Mouse (Mus musculus) intestine, embryonic 15.5 days (tissue): ENCODE results near the gene Vegfa. TPM values are rescaled to one million over a fixed set of nuclear protein-coding genes. Genes with fewer than 3 reads are reported as not detected.
A peak's percentile ranks its signal among the peaks of the same experiment; 100 is the strongest.
"Not testable (repeated sequence)": the region's sequence is repeated elsewhere in the genome, so short reads cannot be mapped to it uniquely, and the experiment has no call there.

ENCODE experiments used
- ATAC-seq: fragments of 200-750 bp; cut with Nextera tagmentation; 2 replicates; pipeline ENCODE4 v1.8.0; 2017; ENCODE audit warnings: moderate TSS enrichment, moderate library complexity
- H3K27ac ChIP-seq: fragments of 300-500 bp; sonication (generic); 2 replicates; pipeline ENCODE4 v1.5.1; 2015; ENCODE audit warnings: mild to moderate bottlenecking, inconsistent platforms
- H3K27me3 ChIP-seq: fragments of 300-500 bp; sonication (generic); replicated peaks from 2 replicates; pipeline ENCODE4 v1.6.1; 2015; ENCODE audit warnings: inconsistent platforms
- H3K36me3 ChIP-seq: fragments of 300-500 bp; sonication (generic); 2 replicates; pipeline ENCODE4 v1.6.1; 2015; ENCODE audit warnings: inconsistent platforms
- H3K4me1 ChIP-seq: fragments of 300-500 bp; sonication (generic); replicated peaks from 2 replicates; pipeline ENCODE4 v1.6.1; 2015; ENCODE audit warnings: inconsistent platforms
- H3K4me2 ChIP-seq: fragments of 300-500 bp; sonication (generic); replicated peaks from 2 replicates; pipeline ENCODE4 v1.6.1; 2015; ENCODE audit warnings: mild to moderate bottlenecking, inconsistent platforms
- H3K4me3 ChIP-seq: fragments of 300-500 bp; sonication (generic); replicated peaks from 2 replicates; pipeline ENCODE4 v1.5.1; 2015; ENCODE audit warnings: inconsistent platforms
- H3K9ac ChIP-seq: fragments of 300-500 bp; sonication (generic); 2 replicates; pipeline ENCODE4 v1.6.1; 2015; ENCODE audit warnings: inconsistent platforms
- H3K9me3 ChIP-seq: fragments of 300-500 bp; sonication (generic); 2 replicates; pipeline ENCODE4 v1.6.1; 2016; ENCODE audit warnings: inconsistent platforms
- WGBS: fragments of 180-500 bp; shearing (Covaris S2); methylation state at CpG from one replicate; pipeline ENCODE4 v1.1.7; 2015; 5-methylcytosine and 5-hydroxymethylcytosine counted together
- polyA plus RNA-seq: library from polyadenylated mRNA; unstranded; fragments of >200 nt; fragmentation: Nextera tagmentation; extraction: Ambion mirVana; gene quantifications from 2 replicates; pipeline ENCODE4 v1.2.1, GENCODE M21; 2015

The Vegfa gene
- polyA plus RNA-seq, 1 experiment from 2014 or later, result 3.6 TPM

DNA sequence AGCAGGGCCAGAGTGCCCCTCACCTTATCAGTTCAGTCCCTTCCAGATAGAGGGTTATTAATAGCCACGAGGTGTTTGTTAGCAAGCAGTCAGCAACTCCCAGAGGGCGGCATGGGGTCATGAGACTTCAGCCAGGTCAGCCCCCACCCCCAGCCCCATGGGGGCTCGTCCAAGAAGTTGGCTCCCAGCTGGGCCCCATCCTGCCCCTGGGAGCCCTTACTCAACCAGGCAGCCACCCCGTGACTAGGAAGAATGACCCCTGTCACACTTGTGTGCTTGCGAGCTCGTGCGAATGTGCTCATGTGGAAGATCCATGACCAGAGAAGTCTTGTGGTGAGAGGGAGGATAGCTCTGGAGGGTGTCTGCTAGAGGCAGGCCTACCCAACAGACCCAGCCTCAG lies 23.0 kb downstream of the Vegfa start:
- Histone ChIP-seq H3K9me3 (no peaks in the 10 kb centered on the region), H3K4me2 (no peak overlapping the region), H3K36me3 (no peaks in the 10 kb centered on the region), H3K4me1 (0 out of 2 replicates have a peak, but pooled peaks cover 3% of the 10 kb centered on the region), H3K27ac (no peak overlapping the region), H3K4me3 (no peak overlapping the region), H3K9ac (no peak overlapping the region), H3K27me3 (no peaks in the 10 kb centered on the region)
- no peak for ATAC-seq
- 47% methylated on average over 7 of the region's 7 CpGs for WGBS

DNA sequence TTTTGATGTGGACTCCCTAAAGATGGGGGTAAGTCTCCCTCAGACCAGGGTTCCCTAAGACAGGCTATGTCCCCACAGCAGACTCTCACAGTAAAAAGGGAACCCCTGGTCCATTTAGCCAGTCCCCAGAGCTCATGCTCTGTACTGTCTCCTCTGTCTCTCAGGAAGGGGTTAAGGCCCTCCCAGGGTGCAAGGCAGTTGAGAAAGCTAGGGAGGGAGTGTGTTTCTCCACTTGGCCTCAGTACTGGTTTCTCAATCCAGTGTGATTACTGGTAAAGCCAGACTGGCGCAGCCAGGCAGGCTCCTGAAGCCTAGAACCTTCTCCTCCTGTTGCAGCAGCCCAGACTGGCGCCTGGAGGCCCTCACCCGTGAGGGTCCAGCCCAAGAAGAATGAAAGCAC lies 26.7 kb downstream of the Vegfa start:
- Histone ChIP-seq H3K9ac (no peak overlapping the region), H3K4me1 (0 out of 2 replicates have a peak, but pooled peaks cover 4% of the 10 kb centered on the region), H3K27ac (no peak overlapping the region), H3K4me2 (no peak overlapping the region), H3K27me3 (no peaks in the 10 kb centered on the region), H3K36me3 (no peaks in the 10 kb centered on the region), H3K4me3 (no peak overlapping the region), H3K9me3 (no peaks in the 10 kb centered on the region)
- no peak for ATAC-seq
- WGBS, result 70% methylated on average over 3 of the region's 3 CpGs

DNA sequence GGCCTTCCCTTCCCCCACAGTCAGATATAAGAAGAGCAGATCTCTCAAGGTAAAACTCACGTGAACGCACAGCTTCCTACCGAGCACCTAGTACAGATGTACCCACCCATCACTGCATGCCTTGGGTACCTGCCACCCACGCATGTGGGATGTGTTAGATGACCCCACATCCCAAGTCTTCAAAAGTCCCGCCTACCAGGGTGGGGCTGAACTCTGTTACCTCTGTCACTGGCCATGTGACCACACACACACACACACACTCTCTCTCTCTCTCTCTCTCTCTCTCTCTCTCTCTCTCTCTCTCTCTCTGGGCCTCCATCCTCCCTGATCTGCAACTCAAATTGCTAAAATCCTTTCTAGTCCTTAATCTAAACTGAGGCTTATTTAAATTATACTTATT lies 27.7 kb downstream of the Vegfa start:
- no peak overlapping the region for H3K4me3 ChIP-seq
- no peak overlapping the region for H3K9ac ChIP-seq
- H3K4me2 ChIP-seq, result no peak overlapping the region
- WGBS, result 59% methylated on average over 5 of the region's 5 CpGs
- H3K9me3 ChIP-seq, result no peaks in the 10 kb centered on the region
- H3K27me3 ChIP-seq, result no peaks in the 10 kb centered on the region
- H3K36me3 ChIP-seq, result no peaks in the 10 kb centered on the region
- H3K27ac ChIP-seq, result 0 out of 2 replicates have a peak overlapping the region, but pooled peaks have one; percentile 1
- H3K4me1 ChIP-seq, result 0 out of 2 replicates have a peak, but pooled peaks cover 4% of the 10 kb centered on the region
- peak; percentile 71 for ATAC-seq

DNA sequence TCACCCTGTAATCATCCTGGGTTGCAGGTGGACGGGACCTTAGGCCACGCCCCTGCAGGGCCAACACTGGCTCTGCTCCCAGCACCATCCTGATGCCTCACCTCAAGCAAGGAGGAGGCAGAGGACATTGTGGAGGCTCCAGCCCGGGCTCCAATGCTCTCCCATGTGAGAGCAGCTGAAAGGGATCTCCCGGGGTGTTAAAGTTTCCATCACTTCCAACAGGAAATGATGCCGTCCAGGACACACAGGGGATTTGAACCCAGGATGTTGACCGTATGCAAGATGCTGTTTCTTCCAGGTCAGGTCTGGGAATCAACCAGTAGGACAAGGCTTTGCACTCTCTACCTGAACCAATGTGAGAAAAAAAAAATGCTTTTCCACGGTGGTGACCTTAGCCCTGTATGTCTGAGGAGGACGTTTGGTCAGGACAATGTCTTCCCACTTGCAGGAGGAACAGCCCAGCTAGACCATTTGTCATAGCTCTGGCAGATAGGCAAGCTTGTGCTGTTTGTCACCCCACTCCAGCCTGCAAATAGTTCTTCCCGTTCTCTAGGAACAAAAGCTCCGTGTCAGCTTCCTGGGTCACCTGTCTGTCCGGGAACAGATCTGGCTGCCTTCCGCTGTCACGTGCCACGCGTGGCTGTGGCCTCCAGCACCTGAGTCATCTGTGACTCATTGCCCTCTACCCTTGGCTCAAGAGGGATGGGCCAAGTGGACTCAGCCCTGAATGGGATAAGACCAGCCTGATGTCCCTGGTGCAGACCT lies 28.3 kb downstream of the Vegfa start:
- 0 out of 2 replicates have a peak overlapping the region, but pooled peaks have one; percentile 1 for H3K27ac ChIP-seq
- peak; percentile 79 for ATAC-seq
- no peak overlapping the region for H3K4me3 ChIP-seq
- H3K4me1 ChIP-seq, result peaks cover 4% of the 10 kb centered on the region; the same call in 1 of the 2 replicates
- no peaks in the 10 kb centered on the region for H3K9me3 ChIP-seq
- H3K4me2 ChIP-seq, result no peak overlapping the region
- WGBS, result 60% methylated on average over 15 of the region's 15 CpGs
- H3K27me3 ChIP-seq, result no peaks in the 10 kb centered on the region
- H3K36me3 ChIP-seq, result no peaks in the 10 kb centered on the region
- no peak overlapping the region for H3K9ac ChIP-seq

DNA sequence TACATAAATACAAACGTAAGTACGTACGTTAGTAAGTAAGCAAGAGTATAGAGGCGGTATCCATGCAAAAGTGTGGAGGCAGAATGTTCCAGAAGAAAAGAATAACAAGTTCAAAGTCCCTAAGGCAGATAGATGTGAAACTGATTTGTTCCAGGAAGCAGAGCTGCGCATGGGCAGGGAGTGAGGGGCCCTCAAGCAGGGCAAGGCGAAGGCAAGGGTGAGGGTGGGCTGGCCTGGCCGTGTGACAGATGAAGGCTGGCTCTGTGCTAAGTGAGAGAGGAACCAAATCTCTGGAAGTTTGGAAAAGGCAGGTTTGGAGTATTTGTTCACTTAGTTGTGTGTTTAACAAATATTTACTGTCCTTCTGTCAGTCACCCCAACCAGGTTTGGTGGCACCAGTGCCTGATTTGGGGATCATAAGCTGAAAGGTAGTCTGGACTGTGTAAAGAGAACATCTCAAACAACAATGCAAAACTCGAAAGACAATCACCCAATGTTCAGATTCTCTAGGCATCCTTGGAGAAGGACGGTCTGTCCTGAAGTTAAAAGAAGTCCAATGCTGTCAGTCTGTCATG lies 32.7 kb downstream of the Vegfa start:
- Histone ChIP-seq H3K4me1 (peaks cover 21% of the 10 kb centered on the region), H3K9ac (no peak overlapping the region), H3K36me3 (no peaks in the 10 kb centered on the region), H3K4me2 (no peak overlapping the region), H3K27ac (no peak overlapping the region), H3K4me3 (no peak overlapping the region), H3K9me3 (no peaks in the 10 kb centered on the region), H3K27me3 (no peaks in the 10 kb centered on the region)
- 70% methylated on average over 9 of the region's 9 CpGs for WGBS
- ATAC-seq, result no peak

DNA sequence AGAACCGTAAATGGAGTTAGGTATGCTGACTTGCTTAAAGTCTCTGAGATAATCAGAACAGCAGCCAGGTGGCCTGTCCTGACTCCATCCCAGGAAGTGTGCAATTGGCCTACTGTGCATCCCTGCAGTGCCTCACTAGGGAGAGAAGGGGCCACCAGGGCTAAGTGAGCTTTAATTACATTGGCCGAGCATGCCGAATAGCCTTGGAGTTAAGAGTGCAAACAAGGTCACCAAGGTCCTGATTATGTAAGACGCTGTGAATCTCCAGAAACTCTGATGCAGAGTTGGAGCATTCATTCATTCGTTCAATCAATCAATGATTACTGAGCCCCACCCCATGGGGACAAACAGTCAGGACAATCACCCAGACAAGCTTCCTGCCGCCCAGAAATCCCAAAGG lies 33.8 kb downstream of the Vegfa start:
- no peaks in the 10 kb centered on the region for H3K9me3 ChIP-seq
- no peak overlapping the region for H3K4me3 ChIP-seq
- H3K27ac ChIP-seq, result no peak overlapping the region
- H3K36me3 ChIP-seq, result no peaks in the 10 kb centered on the region
- no peak overlapping the region for H3K4me2 ChIP-seq
- H3K4me1 ChIP-seq, result peaks cover 23% of the 10 kb centered on the region
- WGBS, result 20% methylated on average over 6 of the region's 6 CpGs
- H3K27me3 ChIP-seq, result no peaks in the 10 kb centered on the region
- ATAC-seq, result no peak
- H3K9ac ChIP-seq, result no peak overlapping the region

DNA sequence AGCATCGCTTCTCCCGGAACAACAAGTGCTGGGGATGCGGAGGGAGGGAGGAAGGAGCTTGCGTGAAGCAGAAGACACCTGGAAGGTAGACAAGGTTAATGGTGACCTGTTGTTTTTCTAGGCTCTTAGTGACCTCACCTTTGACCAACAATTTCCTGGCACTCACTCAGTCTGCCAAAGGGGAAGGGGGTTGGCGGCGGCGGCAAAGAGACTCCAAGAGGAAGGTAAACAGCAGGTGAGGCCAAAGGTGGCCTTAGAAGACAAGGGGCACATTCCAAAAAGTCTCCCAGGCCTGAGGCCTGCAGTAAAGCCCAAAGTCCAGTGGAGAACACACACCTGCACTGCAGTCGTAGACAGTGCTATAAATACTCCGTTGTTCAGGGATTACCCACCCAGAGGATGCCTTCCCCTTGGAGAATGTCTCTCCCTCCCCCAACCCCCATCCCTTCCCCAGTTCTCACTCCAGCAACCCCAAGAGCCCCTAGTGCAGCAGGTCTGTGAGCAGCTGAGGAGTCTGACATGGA lies 35.2 kb downstream of the Vegfa start:
- H3K4me3 ChIP-seq, result no peak overlapping the region
- H3K27ac ChIP-seq, result 0 out of 2 replicates have a peak overlapping the region, but pooled peaks have one; percentile 40
- no peaks in the 10 kb centered on the region for H3K9me3 ChIP-seq
- ATAC-seq, result peak; percentile 75
- H3K4me1 ChIP-seq, result peaks cover 23% of the 10 kb centered on the region
- 57% methylated on average over 9 of the region's 9 CpGs for WGBS
- H3K36me3 ChIP-seq, result no peaks in the 10 kb centered on the region
- no peaks in the 10 kb centered on the region for H3K27me3 ChIP-seq
- no peak overlapping the region for H3K4me2 ChIP-seq
- no peak overlapping the region for H3K9ac ChIP-seq

DNA sequence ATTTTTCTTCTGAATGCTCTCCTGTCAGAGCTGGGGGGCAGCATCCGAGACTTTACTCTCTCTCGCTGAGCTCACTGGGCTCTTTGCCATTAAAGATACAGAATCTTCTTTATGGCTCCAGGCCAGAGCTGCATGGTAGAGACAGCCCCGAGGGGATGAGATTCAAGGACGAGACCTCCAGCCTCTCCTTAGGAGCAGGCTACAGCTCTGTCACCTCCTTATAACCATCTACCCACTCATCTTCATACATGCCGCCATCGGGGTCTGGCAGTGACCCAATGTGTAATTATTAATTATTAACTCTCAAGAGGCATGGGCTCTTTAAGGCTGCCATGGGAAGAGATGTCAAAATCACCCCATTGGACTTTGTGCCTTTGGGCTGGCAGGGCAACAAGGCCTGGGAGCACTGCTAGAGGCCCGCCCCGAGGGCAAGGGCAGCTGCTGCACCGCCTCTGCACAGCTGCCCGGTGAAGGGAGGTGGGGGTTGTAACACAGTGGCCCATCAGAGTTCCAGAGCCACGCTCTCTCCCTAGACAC lies 37.8 kb downstream of the Vegfa start:
- H3K27ac ChIP-seq, result 0 out of 2 replicates have a peak overlapping the region, but pooled peaks have one; percentile 28
- ATAC-seq, result peak; percentile 87
- 0 out of 2 replicates have a peak overlapping the region, but pooled peaks have one; percentile 8 for H3K9ac ChIP-seq
- H3K4me2 ChIP-seq, result peak overlapping the region; percentile 36
- H3K9me3 ChIP-seq, result no peaks in the 10 kb centered on the region
- WGBS, result 31% methylated on average over 11 of the region's 11 CpGs
- H3K4me3 ChIP-seq, result no peak overlapping the region
- no peaks in the 10 kb centered on the region for H3K36me3 ChIP-seq
- H3K4me1 ChIP-seq, result peaks cover 23% of the 10 kb centered on the region
- H3K27me3 ChIP-seq, result no peaks in the 10 kb centered on the region

DNA sequence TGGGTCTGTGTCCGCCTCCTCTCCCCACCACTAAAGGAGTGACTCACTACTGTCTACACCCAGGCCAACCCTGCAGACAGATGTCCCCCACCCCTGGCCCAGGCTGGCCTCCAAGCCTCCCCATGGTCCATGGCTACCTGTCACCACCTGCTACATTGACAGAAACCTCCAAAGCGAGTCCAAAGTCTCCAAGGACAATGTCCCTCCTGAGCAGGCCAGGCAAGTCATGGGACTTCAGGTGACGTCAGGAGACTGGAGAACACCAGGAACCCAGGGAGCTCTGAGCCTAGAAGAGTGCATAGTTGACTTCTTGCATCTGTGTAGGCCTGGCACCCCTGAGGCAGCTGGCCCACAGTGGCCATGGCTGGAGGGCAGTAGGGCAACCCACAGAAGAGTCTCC lies 45.3 kb downstream of the Vegfa start:
- ATAC-seq, result peak; percentile 84
- WGBS, result 75% methylated on average over 3 of the region's 3 CpGs
- no peaks in the 10 kb centered on the region for H3K27me3 ChIP-seq
- H3K9ac ChIP-seq, result no peak overlapping the region
- no peaks in the 10 kb centered on the region for H3K4me1 ChIP-seq
- no peaks in the 10 kb centered on the region for H3K9me3 ChIP-seq
- no peaks in the 10 kb centered on the region for H3K36me3 ChIP-seq
- no peak overlapping the region for H3K27ac ChIP-seq
- no peak overlapping the region for H3K4me2 ChIP-seq
- no peak overlapping the region for H3K4me3 ChIP-seq

DNA sequence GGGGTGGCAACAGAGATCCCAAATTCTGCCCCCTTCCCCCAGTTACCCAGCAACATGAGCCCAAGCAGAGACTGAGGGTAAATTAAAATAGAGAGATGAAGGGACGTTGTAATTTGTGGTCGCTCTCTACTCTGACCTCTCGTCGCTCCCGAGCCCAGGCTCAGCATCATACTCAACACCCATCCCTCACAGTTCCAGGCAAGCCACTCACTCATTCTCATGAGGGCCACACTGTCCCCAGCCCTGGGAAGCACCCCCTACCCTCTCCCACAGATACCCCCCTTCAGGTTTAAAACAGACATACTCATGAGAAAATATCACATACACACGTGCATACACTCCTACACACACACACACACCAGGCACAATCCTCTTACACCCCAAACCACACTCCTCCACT lies 45.8 kb downstream of the Vegfa start:
- Histone ChIP-seq H3K27me3 (no peaks in the 10 kb centered on the region), H3K36me3 (no peaks in the 10 kb centered on the region), H3K4me1 (no peaks in the 10 kb centered on the region), H3K4me2 (no peak overlapping the region), H3K4me3 (no peak overlapping the region), H3K9ac (no peak overlapping the region), H3K9me3 (no peaks in the 10 kb centered on the region), H3K27ac (no peak overlapping the region)
- WGBS, result 87% methylated on average over 6 of the region's 6 CpGs
- peak; percentile 27; the same call in 1 of the 2 replicates for ATAC-seq

DNA sequence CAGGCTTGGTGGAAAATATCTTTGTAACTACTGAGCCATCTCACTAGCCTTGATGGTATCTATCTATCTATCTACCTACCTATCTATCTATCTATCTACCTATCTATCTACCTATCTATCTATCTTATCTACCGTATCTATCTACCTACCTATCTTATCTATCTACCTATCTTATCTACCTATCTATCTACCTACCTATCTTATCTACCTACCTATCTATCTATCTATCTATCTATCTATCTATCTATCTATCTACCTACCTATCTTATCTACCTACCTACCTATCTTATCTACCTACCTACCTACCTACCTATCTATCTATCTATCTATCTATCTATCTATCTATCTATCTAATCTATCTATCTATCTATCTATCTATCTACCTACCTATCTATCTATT lies 49.0 kb downstream of the Vegfa start:
- not testable (repeated sequence) for H3K9me3 ChIP-seq, H3K9ac ChIP-seq, H3K4me1 ChIP-seq, H3K27ac ChIP-seq, ATAC-seq, H3K4me3 ChIP-seq, H3K36me3 ChIP-seq, H3K4me2 ChIP-seq, H3K27me3 ChIP-seq
- WGBS, result 97% methylated on average over 1 of the region's 1 CpGs

DNA sequence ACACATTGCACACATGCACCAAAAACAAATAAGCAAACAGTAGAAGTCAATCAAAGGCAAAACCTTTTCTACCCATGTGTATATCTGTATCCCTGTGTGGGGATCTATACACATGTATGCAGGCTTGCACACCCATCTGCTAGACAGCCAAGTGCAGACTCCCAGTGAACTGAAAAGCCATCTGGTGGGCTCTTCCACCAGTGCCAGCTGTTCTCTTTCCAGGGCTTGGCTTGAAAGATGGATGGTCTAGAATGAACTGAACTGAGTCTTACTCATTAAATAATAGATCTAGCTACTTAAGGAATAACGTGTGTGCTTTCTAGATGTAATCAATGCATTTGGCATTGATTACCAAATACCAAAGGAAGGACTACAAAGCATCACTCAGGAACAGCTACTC lies 50.3 kb downstream of the Vegfa start:
- Histone ChIP-seq H3K4me2 (no peak overlapping the region), H3K27me3 (no peaks in the 10 kb centered on the region), H3K27ac (no peak overlapping the region), H3K4me3 (no peak overlapping the region), H3K4me1 (no peaks in the 10 kb centered on the region), H3K9me3 (no peaks in the 10 kb centered on the region), H3K36me3 (no peaks in the 10 kb centered on the region), H3K9ac (no peak overlapping the region)
- ATAC-seq, result no peak
- WGBS, result 61% methylated on average over 1 of the region's 1 CpGs
